Mouse (Mus musculus) olfactory bulb, adult 2 months (tissue): ENCODE data around the gene Ndufs2.

Source experiments
- CTCF ChIP-seq: fragments of 200-500 bp; IDR thresholded peaks from 2 replicates; pipeline ENCODE4 v1.5.1; 2012; ENCODE audit warnings: low read depth, mild to moderate bottlenecking, low read length, moderate library complexity; ENCODE audit not compliant: insufficient read depth
- POLR2A ChIP-seq: fragments of 200-500 bp; IDR thresholded peaks from 2 replicates; pipeline ENCODE4 v1.6.1; 2012; ENCODE audit warnings: mild to moderate bottlenecking, low read depth, low read length, moderate library complexity; ENCODE audit not compliant: insufficient read depth

GRCm38 (mm10) chr1:171274171-171274570 lies 23.0 kb upstream of the Ndufs2 start:
- TF ChIP-seq CTCF = no peak
- no peak for TF ChIP-seq POLR2A
